Mouse (Mus musculus): Measurements from ENCODE around the gene Ccdc65.

- no peak for TF ChIP-seq CTCF (IDR thresholded peaks at IDR 0.05; ENCODE audit: control insufficient read depth, insufficient read depth, insufficient read length)
- TF ChIP-seq MYOD1 (IDR thresholded peaks at IDR 0.05; ENCODE audit: control insufficient read depth, insufficient read length, low read depth): no peak
- no peak for TF ChIP-seq CEBPB (IDR thresholded peaks at IDR 0.05; ENCODE audit: low read depth)
Measured at GRCm38 (mm10) chr15:98742766-98743428, 34.9 kb downstream of the Ccdc65 start.

Measured in C2C12 (cell line).